Mouse (Mus musculus): ENCODE measurements around the gene Parvg.
"Not testable (repeated sequence)": the region's sequence is repeated elsewhere in the genome, so short reads cannot be mapped to it uniquely, and the experiment has no call there.

Gene Parvg

DNA sequence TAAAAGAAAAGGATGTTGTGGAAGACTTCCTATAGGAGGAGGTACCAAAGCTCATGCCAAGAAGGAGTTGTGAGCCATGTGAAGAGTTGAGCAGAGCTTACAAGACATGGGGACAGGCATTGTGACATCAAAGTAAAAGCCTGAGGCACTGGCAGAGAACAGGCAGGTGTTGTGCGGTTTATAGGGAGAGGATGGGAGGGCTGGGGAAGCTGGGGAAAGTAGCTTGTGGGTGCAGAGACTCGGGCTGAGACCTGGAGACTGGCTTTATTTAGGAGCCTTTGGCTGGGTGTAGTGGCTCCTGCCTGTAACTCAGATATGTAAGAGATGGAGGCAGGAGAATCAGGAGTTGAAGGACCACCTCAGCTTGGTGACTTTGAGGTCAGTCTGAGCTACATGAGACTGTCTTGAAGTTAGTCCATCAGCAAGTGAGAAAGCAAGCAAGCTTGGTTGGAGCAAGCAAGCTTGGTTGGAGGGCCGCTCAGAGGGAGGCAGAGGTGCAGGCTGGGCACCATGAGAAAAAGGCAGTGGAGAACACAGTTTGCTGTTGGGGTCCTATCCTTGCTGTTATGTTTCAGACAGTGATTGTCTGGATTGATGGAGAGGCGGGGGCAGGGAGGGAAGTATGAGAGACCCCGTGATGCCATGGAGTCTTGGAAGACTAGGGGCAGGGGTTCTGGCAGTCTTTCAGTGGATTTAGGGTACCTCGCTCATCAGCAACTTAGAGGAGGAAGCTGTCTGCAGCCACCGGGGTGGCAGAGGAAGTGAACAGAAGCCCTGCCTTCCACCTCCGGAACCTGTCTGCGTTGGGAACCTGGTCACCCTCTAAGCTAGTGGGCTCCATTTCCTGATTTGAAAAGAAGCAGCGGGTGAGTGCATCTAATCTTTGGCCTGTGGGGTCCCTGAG lies at the start of gene Parvg:
Parvg (plus strand) TSS at position 61 of the 904 bp plus-strand sequence.
- in situ Hi-C loops (cut with MboI; ENCODE audit: low sequenced_read_pairs) = no loop called here

DNA sequence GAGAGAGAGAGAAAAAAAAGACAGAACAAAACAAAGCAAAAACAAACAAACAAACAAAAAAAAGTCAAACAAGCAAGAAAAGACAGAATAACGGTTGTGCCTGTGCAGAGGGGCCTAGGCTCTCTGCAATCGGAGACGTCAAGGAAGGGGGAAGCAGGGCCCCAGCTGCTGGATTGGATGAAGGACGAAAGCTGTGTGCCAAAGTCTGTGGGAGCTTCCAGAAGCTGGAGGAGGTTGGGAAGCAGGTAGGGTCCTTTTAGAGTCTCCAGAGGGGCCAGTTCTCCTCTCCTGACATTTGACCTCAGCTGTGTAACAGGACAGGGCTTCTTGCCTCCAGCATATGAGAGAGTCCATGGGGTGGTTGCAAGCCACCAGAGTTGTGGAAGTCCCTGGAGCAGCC lies 47.8 kb upstream of the Parvg start:
- in situ Hi-C loops (cut with MboI; ENCODE audit: low sequenced_read_pairs) = no loop called here

DNA sequence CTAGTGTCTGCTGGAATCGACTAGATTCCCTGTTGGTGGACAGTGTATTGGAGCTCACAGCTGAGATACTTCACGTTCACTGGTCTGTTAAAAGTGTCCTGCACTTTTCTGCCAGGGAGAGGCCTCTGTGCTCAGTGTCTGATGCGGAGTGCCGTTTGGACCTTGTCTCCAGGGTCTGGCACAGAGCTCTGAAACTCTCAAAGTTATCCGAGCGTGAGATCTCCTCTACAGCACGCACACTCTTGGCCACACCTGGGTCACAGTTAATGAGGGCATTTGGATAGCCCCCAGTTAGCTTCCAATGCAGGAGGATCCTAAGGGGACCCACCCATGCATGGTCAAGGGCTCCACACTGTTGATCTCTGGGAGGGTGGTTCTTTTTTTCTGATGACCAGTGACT lies 45.7 kb upstream of the Parvg start:
- in situ Hi-C loops (cut with MboI; ENCODE audit: low sequenced_read_pairs) = no loop called here

DNA sequence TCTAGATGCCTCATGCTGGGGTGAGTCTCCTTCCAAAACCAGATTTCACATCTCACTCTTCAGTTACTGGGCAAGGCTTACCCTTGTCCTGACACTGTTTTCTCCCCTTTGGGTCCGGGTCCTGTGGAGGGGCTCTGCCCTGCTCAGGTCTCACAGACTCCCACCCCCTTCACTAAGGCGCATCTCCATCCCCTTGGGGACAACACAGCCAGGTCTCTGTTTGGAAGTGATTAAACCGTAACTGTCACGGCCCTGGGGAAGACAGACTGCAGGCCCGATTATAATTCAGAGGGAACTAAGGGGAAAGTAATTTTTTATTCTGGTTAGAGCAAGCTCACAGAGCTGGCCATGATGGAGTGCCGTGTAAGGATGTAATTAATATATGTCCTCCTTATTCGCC lies 45.2 kb upstream of the Parvg start:
- in situ Hi-C loops (cut with MboI; ENCODE audit: low sequenced_read_pairs) = no loop called here

DNA sequence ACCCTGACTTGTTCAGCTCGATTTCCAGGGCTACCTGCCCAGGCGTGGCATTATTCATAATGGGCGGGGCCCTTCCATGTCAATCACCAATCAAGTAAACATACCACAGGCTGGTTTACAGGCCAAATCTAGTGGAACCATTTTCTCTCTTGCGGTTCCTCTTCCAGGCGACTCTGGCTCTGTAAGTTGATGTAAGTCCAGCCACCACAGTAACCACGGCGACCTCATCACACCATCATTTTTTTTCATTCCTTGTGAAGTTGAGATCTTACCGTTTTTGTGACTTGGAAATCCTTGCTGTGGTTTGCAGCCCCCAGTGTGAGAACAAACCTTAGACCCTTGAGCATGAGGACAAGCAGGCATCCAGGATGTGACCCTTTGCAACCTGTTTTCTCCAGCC lies 43.5 kb upstream of the Parvg start:
- in situ Hi-C loops (cut with MboI; ENCODE audit: low sequenced_read_pairs) = loop anchor here (5.0 kb wide), 1 partner anchor 332 kb away; no protein-coding TSS in a partner anchor

DNA sequence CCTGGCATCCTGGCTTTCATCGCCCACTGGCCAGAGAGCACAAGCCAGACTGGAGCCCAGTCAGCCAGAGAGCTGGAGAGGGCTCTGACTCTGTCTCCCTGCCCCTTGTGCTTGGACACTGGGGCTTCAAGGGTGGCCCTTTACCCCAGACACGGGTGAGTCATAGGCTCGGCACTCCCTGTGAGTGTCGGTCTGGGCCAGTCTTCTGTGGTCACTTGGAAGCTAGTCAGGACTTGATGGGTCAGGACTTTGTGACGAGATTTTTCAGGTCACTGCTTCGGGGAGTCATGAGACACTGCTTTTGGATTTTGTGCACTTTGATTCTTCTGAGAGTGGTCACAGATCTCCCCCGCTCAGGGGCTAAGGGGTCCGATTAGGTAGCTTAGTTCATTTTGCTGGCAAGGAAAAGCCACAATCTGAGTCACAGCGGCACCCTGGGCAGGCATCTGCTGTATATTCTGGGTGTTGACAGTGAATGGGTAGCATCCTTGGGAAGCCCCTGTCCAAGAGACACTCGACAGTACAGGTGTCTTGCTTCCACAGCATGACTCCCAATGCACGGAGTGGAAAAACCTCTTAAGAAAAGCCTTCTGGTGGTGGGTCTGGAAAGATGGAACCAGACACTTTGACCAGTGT lies 43.0 kb upstream of the Parvg start:
- in situ Hi-C loops (cut with MboI; ENCODE audit: low sequenced_read_pairs) = loop anchor here (5.0 kb wide), 1 partner anchor 331 kb away; no protein-coding TSS in a partner anchor

DNA sequence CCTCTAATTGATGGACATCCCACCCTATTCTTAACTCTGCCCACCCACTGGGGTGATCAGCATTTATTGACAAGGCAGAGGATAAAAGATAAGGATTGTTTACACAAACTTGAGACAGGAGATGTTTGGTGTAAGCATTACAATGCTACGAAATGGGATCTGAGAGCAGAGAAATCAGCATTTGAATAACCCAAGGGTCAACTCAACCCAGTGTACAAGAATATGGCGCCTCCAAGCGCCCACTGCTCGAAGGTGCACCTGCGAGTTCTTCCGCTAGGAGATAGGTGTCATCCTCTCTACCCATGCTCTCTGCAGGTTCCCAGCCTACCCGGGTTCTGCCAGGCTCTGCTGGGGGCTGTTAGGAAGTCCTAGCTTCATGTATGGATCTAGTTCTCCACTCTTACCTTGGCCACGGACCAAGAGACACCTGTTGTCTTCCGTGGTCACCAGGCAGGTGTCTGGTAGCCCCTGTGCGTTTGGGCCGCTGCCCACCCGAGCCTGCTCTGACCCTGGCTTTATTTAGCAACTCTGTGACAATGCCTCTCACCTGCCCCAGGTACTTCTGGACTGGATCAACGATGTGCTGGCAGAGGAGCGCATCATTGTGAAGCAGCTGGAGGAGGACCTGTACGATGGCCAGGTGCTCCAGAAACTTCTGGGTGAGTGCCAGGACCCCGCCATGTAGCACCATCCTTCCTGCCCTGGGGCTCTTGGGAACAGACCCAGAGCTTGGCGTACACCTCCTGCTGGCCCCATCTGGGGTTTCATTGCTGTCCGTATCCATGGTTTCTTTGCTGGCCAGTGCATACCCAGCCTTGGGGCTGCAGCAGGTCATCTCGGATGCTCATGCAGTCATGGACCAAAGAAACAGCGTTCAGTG lies 41.4 kb upstream of the Parvg start:
- in situ Hi-C loops (cut with MboI; ENCODE audit: low sequenced_read_pairs) = loop anchor here (5.0 kb wide), 1 partner anchor 330 kb away; no protein-coding TSS in a partner anchor

DNA sequence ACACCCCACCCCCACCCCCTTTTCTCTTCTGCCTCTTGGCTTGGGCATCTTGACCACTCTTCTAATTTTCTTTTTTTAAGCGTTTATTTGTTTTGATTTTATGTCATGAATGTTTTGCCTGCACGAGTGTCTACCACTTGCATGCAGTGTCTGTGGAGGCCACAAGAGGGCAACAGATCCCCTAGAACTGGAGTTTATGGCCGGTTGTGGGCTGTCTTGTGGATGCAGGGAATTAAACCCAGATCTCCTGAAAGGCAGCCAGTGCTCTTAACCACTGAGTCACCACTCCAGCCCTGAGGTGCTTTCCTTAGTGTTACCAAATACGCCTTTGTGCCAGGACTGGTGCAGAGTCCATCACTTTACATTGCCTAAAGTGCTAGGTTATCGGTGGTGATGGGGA lies 39.8 kb upstream of the Parvg start:
- in situ Hi-C loops (cut with MboI; ENCODE audit: low sequenced_read_pairs) = loop anchor here (5.0 kb wide), 1 partner anchor 328 kb away; no protein-coding TSS in a partner anchor

DNA sequence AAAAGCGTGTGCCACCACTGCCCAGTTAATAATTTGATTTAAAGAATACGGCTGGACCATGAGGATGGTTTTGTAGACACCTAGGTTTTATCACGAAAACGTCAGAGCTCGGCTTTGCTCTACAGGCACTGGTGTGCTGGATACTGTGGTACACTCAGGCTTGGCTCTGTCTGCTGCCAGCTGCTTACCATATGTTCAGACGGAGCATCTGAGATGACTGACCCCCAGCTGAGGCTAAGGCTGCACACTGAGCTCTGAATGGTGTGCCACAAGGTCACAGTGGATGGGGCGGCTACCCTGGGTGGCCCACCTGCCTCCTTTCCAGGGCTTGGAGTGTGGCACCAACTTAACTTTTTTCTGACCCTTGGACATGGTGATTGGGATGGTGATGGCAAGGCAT lies 38.4 kb upstream of the Parvg start:
- in situ Hi-C loops (cut with MboI; ENCODE audit: low sequenced_read_pairs) = no loop called here

DNA sequence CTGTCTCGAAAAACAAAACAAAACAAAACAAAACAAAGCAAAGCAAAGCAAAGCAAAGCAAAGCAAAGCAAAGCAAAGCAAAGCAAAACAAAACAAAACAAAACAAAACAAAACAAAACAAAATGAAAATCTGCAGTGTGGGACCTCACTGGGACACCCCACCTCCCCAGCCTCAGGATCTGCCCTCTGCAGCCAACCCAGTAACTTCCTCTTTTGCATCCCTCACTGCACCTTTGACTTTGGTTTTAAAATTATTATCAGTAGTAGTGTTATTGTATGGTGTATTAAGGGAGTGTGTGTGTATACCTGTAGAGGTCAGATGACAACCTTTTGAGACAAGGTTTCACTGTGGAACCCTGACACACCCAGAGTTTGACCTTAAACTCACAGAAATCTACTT lies 34.9 kb upstream of the Parvg start:
- in situ Hi-C loops (cut with MboI; ENCODE audit: low sequenced_read_pairs) = not testable (repeated sequence)

DNA sequence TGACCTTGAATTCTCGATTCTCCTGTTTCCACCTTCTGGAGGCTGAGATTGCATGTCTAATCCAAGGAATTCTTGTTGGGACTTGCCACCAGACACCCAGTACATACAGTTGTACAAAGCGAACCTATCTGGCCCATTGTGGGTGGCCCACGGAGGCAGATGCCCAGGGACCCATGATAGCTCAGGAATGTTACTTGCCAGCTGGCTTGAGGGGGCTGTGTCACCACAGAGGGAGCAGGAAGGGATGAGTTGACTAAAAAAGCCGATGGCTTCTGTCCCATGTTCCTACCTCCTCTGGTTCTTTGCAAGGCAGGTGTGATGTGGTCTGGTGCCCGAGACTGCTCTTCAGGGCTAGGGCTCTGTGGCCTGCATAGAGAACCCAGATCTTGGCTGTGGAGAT lies 32.7 kb upstream of the Parvg start:
- in situ Hi-C loops (cut with MboI; ENCODE audit: low sequenced_read_pairs) = no loop called here

DNA sequence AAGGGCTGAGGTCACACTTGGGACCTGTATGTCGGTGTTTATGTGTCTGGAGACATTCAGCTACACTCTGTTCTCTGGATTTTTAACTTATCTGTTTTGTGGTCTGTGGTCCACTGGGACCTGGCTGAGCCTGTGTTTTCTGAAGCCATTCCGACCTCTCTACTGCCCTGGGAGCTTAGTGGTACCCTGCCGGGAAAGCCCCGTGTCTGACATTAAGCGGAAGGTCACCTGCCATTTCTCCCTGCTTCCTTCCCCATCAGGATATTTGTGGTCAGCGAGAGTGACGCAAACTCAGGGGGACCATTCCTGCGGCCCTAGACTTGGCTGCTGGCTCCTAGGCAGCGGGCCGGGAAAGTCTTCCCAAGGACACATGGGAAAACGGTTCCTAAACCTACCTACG lies 30.2 kb upstream of the Parvg start:
- in situ Hi-C loops (cut with MboI; ENCODE audit: low sequenced_read_pairs) = no loop called here

DNA sequence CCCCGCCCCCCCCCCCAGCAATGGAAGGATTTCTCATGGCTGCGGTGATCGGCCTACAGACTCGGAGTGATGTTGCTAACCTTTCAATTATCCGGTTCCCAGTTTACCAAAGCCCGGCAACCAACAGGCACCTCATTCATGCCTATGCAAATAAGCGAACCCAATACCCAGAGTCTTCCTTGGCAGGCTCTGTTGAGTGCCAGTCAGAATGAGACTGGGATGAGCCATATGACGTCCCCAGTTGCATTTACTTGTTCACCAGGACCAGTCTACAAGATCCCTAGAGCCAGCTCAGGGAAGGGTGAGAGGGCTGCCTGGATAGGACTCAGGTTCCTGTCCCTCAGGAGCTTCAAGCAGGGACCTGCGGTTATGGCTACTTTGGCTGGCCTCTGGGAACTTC lies 29.4 kb upstream of the Parvg start:
- in situ Hi-C loops (cut with MboI; ENCODE audit: low sequenced_read_pairs) = no loop called here

DNA sequence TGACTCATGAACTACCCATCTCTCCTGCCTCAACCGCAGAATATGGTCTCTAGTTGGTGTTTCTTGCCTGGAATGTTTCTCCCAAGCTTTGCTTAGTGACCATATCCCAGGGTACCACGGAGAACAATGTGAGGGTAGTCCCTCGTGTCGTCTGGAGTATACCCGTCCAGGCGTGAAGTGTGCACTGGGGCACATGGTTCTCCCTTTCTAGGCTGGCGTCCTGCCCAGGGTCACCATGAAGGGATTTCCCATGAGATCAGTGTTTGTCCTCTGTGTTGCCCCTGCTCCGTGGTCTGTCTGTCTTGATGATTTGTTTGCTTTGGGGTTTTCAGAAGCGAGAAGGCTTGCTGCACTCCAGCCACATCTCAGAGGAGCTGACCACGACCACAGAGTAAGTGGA lies 28.6 kb upstream of the Parvg start:
- in situ Hi-C loops (cut with MboI; ENCODE audit: low sequenced_read_pairs) = no loop called here

DNA sequence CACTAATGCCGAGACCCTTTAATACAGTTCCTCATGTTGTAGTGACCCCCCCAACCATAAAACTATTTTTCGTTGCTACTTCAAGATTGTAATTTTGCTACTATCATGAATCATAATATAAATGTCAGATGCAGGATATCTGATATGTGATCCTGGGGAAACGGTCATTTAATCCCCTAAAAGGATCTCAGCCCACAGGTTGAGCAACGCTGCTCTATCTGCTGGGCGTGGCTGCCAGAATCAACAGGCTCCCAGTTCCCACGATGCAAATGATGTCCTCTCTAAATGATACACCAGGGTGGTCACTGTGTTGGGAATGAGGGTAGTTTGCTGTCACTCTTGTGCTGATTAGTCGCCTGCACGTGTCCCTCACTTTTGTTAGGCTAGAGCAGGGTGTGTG lies 26.4 kb upstream of the Parvg start:
- in situ Hi-C loops (cut with MboI; ENCODE audit: low sequenced_read_pairs) = no loop called here

DNA sequence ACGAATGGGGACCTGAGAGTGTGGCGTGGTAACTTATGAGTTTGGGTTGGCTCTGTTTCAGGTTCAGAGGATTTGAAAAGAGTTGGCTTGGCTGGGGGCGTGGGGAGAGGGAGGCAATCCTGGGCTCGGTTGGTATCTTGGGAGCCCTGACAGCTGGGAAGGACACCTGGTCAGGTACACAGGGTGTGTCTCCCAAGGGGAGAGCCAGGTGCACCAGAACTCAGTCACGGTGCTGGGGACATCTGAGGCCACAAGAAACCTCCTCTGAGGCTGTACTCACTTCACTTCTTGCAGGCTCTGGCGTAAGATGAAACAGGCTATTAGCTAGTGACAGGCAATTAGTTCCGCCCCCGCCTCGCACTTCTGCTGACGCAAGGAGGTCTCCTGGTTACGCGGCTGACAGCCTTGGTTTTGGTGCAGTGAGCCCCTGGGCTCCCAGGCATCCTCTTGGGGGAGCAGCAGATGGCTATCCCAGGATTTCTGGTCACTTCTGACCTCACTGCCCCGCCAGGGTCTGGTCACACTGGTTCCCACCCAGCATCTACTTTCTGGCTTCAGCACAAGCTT lies 24.9 kb upstream of the Parvg start:
- in situ Hi-C loops (cut with MboI; ENCODE audit: low sequenced_read_pairs) = no loop called here

DNA sequence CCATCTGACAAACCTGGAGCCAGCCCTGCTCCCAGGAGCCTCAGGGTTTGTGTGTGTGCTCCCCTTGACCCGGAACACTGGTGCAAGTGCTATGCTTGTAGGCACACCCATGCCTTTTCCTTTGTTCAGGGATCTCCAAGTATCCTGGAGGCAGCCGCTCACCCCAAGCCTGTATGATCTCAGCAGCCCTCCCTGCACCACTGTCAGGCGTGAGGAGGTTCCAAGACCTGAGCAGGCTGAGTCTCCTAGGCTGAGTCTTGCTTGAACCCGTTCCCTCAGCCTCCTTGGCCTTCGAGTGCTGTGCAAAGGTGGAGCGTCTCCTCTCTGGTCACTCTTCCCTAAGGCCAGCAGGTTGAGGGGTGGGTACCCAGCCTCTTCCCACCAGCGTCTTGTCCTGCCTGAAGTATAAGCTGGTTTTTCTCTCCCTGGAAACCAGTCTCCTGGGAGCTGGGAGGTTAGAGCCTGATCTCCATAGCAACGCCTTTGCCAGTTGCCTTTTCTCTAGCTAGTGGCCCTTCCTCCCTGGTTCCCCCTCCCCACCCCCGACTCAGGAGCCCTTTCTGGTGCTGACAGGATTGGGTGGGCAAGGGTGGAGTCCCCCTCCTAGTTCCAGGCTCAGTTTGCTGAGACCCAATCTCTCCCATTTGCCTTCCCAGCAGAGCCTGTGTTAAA lies 24.0 kb upstream of the Parvg start:
- in situ Hi-C loops (cut with MboI; ENCODE audit: low sequenced_read_pairs) = no loop called here

DNA sequence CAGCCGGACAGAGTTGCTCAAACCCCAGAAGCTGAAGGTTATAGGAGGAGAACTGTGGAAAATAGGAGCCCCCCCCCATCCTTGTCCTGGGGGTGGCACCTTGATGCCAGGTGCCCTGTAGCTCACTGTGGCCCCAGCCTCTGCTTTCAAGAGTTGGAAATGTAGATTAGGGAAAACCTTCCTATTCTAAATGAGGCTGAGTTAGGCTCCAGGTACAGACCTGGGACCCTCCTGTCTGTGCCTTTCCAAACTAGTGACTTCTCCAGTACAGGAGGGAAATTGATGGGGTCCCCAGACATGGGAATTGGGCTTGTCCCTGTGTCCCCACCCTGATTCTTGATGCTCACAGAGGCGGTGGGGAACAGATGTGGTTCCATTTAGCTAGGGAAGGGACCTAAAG lies 23.2 kb upstream of the Parvg start:
- in situ Hi-C loops (cut with MboI; ENCODE audit: low sequenced_read_pairs) = no loop called here

DNA sequence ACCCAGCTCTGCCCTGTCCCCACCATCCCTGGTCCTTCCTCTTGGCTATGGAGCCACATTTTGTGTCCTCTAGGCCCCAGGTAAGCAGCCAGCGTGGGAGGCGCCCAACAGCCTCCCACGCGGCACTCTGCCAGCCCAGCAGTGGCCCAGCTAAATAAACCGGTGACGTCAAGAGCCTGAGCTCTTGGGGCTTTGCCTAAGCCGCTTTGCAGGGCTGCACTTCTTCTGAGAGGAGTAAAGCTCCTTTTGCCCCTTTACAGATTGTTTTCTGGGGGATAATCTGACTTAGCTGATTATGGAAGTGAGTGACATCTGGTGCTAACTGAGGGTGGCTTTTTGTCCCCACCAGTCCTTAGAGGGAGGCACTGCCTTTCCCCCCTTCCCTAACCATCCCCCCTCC lies 22.8 kb upstream of the Parvg start:
- in situ Hi-C loops (cut with MboI; ENCODE audit: low sequenced_read_pairs) = no loop called here

DNA sequence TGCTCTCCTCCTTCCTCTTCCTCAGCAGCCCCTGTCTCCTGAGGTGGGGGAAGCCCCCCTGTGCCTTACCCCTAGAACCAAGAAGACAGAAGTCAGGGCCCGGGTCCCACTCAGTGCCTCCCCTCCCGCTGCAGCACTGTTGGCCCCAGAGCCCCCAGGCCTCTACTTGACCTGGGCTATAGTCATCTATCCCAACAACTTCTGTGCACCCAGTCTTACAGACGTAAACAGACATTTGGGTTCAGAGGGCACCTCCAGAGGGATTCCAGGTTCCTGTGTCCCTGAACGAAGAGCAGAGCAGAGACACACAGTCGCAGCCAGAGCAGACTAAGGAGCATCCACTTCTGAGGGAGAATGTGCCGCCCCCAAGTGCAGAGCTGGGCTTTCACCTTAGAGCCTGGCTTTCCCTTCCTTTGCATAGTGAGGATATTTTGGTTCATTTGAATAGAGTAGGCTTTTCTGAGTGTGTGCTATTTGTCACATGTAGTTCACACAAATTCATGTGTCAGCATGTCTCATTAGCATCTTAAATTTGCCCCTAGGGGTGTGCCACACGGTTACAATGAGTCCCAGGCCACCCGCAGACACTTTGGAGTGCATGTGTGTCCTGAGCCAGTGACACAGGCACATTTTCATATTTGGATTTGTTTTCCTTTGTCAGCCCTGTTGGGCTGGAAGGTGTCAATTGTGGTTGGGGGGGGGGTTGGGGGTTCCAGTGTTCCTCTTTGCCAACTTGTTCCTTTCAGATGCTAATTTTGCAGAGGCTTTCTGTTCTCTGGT lies 22.0 kb upstream of the Parvg start:
- in situ Hi-C loops (cut with MboI; ENCODE audit: low sequenced_read_pairs) = no loop called here
